Mouse (Mus musculus) heart, postnatal 14 days (tissue): Measurements from ENCODE around the gene Pabpc4l. TPM values are rescaled to one million over a fixed set of nuclear protein-coding genes. Genes with fewer than 3 reads are reported as not detected.
"Not testable (repeated sequence)": the region's sequence is repeated elsewhere in the genome, so short reads cannot be mapped to it uniquely, and the experiment has no call there.

Experiments used
- DNase-seq, 2 experiments: peaks; one replicate each; pipeline ENCODE4 v3.0.0; 2021 to 2022
- intact Hi-C: fragments of 180-260 bp; cut with DNase I; formaldehyde crosslinking; loops from one replicate; pipeline ENCODE4 v1.15.1; 2025
- long read RNA-seq, 2 experiments: library from polyadenylated mRNA; stranded (forward); transcript quantifications; one replicate each; pipeline ENCODE4 v2.0.0; 2021
- total RNA-seq, 2 experiments: library from RNA; stranded (reverse); gene quantifications; 2 replicates each; pipeline ENCODE4 v1.2.3; 2021

Pabpc4l gene
- total RNA-seq: 1 to 10 TPM; 1.4 to 1.6 TPM
- long read RNA-seq, experiment 1, partial matches to known transcripts: 0 of 1 reads
- long read RNA-seq, experiment 1, other reads (novel, unspliced or antisense): 1 of 1 reads
- long read RNA-seq, experiment 2: 0 reads

- DNase-seq: peak; percentile 55 to 64
- intact Hi-C loops: no loop called here
Observed at GRCm38 (mm10) chr3:46447481-46448265, at the start of gene Pabpc4l. Pabpc4l (minus strand) TSS chr3:46448219.

GRCm38 (mm10) chr3:46490989-46491259 lies 42.9 kb upstream of the Pabpc4l start:
- DNase-seq: no peak
- intact Hi-C loops: no loop called here

DNA sequence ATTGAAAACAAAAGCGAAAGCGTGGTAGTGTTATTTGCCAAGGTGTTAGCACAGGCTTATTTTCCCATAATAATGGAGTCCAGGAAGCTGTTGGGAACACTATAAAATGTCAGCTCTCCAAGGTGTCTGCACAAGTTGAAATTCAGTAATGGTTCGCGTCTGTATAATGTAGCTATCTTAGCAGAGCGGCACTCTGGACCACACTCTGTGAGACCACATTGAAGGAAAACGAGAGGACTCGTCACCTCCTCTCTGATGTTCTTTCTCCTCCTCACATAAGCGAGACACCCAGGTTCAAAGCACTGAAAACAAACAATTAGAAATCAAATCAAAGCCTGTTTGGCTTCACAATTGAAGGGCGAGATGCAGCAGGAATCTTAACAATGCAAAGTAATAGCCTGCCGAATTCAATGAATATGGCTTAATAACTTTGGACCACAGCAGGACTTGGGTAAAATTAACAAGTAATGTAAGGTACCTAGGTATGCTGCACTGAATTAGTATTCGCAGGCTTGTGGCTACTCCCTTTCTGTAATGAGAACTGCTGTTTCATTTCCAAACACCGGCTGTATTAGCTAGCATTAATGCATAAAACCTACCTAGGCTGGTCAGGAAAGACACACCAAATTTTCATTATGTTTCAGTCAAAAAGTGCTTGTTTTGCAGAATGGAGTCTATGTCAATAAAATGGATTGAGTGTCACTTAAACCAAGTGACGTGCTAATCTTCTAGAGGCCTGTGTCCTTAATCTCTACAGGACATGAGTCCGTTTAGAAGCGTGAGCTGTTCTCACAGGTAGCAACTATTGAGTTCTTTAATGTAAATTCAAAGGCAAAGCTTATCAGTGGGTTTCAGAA lies 42.3 kb upstream of the Pabpc4l start:
- no peak for DNase-seq
- intact Hi-C loops: no loop called here

- DNase-seq, intact Hi-C loops: not testable (repeated sequence)
Observed at GRCm38 (mm10) chr3:46486091-46486490, 38.1 kb upstream of the Pabpc4l start.

DNA sequence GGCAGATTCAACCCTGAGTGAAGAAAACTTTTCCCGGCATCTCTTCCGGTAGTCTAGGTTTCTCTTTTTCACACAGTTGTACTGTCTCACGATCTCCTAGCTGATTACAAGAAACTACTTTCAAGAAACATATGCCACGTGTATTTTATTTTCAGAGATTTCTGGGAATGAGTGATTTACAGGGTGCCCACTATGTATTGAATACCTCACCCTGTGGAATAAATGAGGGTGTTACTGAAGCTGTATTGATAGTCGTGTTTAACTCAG lies 180 bp upstream of the Pabpc4l start:
- DNase-seq: no peak
- intact Hi-C loops: no loop called here

DNA sequence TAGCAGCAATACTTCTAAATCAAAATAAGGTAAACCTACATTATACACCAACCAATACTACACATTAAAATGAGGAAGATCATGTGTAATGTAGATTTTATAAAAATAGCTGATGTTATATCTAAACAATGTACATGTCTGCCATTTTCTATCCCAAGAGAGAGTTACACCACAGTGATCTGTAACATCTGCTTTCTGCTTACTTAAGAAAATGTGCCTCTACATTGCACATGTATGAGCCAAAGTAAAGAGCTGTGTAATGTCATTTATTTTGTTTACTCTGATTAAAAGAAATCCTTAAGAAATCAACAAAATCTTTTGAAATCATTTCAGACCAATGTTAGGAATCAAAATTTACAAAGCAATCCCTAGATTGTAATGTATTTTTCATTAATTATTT lies 16.6 kb downstream of the Pabpc4l start:
- intact Hi-C loops: no loop called here
- DNase-seq: no peak
